Mouse (Mus musculus) lung, embryonic 14.5 days (tissue): ENCODE results near the gene Palm. TPM values are rescaled to one million over a fixed set of nuclear protein-coding genes. Genes with fewer than 3 reads are reported as not detected.

Source experiments
- ATAC-seq: fragments of 200-750 bp; cut with Nextera tagmentation; 2 replicates; pipeline ENCODE4 v1.8.0; 2017; ENCODE audit warnings: mild to moderate bottlenecking, moderate TSS enrichment, moderate library complexity; ENCODE audit not compliant: insufficient read depth
- DNase-seq: peaks from one replicate; pipeline ENCODE4 v3.0.0-alpha.2; 2015
- H3K27ac ChIP-seq: fragments of 300-500 bp; sonication (generic); 2 replicates; pipeline ENCODE4 v1.5.1; 2014; ENCODE audit warnings: low read depth, mild to moderate bottlenecking, moderate library complexity
- H3K27me3 ChIP-seq: fragments of 300-500 bp; sonication (generic); 2 replicates; pipeline ENCODE4 v1.6.1; 2014; ENCODE audit warnings: low read length, control low read depth; ENCODE audit not compliant: insufficient read depth
- H3K36me3 ChIP-seq: fragments of 300-500 bp; sonication (generic); 2 replicates; pipeline ENCODE4 v1.6.1; 2014; ENCODE audit warnings: control low read depth; ENCODE audit not compliant: insufficient read depth
- H3K4me1 ChIP-seq: fragments of 300-500 bp; sonication (generic); 2 replicates; pipeline ENCODE4 v1.6.1; 2014; ENCODE audit warnings: antibody characterized with exemption, control low read depth; ENCODE audit not compliant: insufficient read depth
- H3K4me2 ChIP-seq: fragments of 300-500 bp; sonication (generic); 2 replicates; pipeline ENCODE4 v1.6.1; 2014; ENCODE audit warnings: mild to moderate bottlenecking
- H3K4me3 ChIP-seq: fragments of 300-500 bp; sonication (generic); 2 replicates; pipeline ENCODE4 v1.5.1; 2014; ENCODE audit warnings: low read depth, low read length
- H3K9ac ChIP-seq: fragments of 300-500 bp; sonication (generic); 2 replicates; pipeline ENCODE4 v1.6.1; 2014
- H3K9me3 ChIP-seq: fragments of 300-500 bp; sonication (generic); 2 replicates; pipeline ENCODE4 v1.6.1; 2016; ENCODE audit warnings: low read depth, low read length, control low read depth
- CTCF ChIP-seq: IDR thresholded peaks from 2 replicates; pipeline ENCODE4 v1.5.1; 2016; ENCODE audit warnings: antibody characterized with exemption, low read depth
- WGBS: fragments of 180-500 bp; shearing (Covaris S2); extraction: QIAGEN DNeasy Blood & Tissue Kit; methylation state at CpG from one replicate; pipeline ENCODE4 v1.1.7; 2014; 5-methylcytosine and 5-hydroxymethylcytosine counted together
- polyA plus RNA-seq: library from polyadenylated mRNA; unstranded; fragments of >200 nt; fragmentation: Nextera tagmentation; extraction: Ambion mirVana; gene quantifications from 2 replicates; pipeline ENCODE4 v1.2.1, GENCODE M21; 2014

Palm gene
- polyA plus RNA-seq, 1 experiment from 2014 or later, result 72.4 TPM

GRCm38 (mm10) chr10:79815671-79816494 is 22.5 kb downstream of the Palm start:
- no peak overlapping the region for H3K27ac ChIP-seq
- WGBS, result 84% methylated on average over 12 of the region's 12 CpGs
- H3K27me3 ChIP-seq, result no peaks in the 10 kb centered on the region
- H3K9me3 ChIP-seq, result no peaks in the 10 kb centered on the region
- H3K4me3 ChIP-seq, result no peak overlapping the region
- no peak overlapping the region for H3K9ac ChIP-seq
- no peak overlapping the region for H3K4me2 ChIP-seq
- ATAC-seq (no peak), DNase-seq (no peak)
- peaks cover 61% of the 10 kb centered on the region for H3K36me3 ChIP-seq
- no peak for TF ChIP-seq CTCF
- no peaks in the 10 kb centered on the region for H3K4me1 ChIP-seq

- ATAC-seq, result no peak
- no peaks in the 10 kb centered on the region for H3K4me1 ChIP-seq
- H3K9ac ChIP-seq, result no peak overlapping the region
- H3K9me3 ChIP-seq, result no peaks in the 10 kb centered on the region
- TF ChIP-seq CTCF, result peak; percentile 53
- no peak overlapping the region for H3K4me3 ChIP-seq
- 72% methylated on average over 2 of the region's 2 CpGs for WGBS
- no peaks in the 10 kb centered on the region for H3K27me3 ChIP-seq
- H3K4me2 ChIP-seq, result no peak overlapping the region
- no peak for DNase-seq
- H3K27ac ChIP-seq, result no peak overlapping the region
- H3K36me3 ChIP-seq, result peaks cover 53% of the 10 kb centered on the region
Measured at GRCm38 (mm10) chr10:79817111-79817510, 23.7 kb downstream of the Palm start.

GRCm38 (mm10) chr10:79818225-79818624 is 24.9 kb downstream of the Palm start:
- Histone ChIP-seq H3K4me3 (no peak overlapping the region), H3K9me3 (no peaks in the 10 kb centered on the region), H3K9ac (no peak overlapping the region), H3K36me3 (peaks cover 49% of the 10 kb centered on the region), H3K27me3 (no peaks in the 10 kb centered on the region), H3K27ac (no peak overlapping the region), H3K4me2 (no peak overlapping the region), H3K4me1 (no peaks in the 10 kb centered on the region)
- no peak for TF ChIP-seq CTCF
- no peak for DNase-seq
- ATAC-seq, result no peak
- WGBS, result 65% methylated on average over 4 of the region's 4 CpGs

GRCm38 (mm10) chr10:79819606-79820005 is 26.2 kb downstream of the Palm start:
- WGBS, result 88% methylated on average over 17 of the region's 17 CpGs
- no peak for TF ChIP-seq CTCF
- Histone ChIP-seq H3K9ac (no peak overlapping the region), H3K9me3 (no peaks in the 10 kb centered on the region), H3K36me3 (peaks cover 49% of the 10 kb centered on the region), H3K27ac (no peak overlapping the region), H3K27me3 (no peaks in the 10 kb centered on the region), H3K4me3 (no peak overlapping the region), H3K4me1 (no peaks in the 10 kb centered on the region), H3K4me2 (no peak overlapping the region)
- no peak for DNase-seq
- ATAC-seq, result no peak

- no peaks in the 10 kb centered on the region for H3K9me3 ChIP-seq
- TF ChIP-seq CTCF, result no peak
- DNase-seq (no peak), ATAC-seq (no peak)
- H3K4me2 ChIP-seq, result no peak overlapping the region
- peaks cover 44% of the 10 kb centered on the region for H3K36me3 ChIP-seq
- H3K4me1 ChIP-seq, result no peaks in the 10 kb centered on the region
- H3K27ac ChIP-seq, result no peak overlapping the region
- no peak overlapping the region for H3K4me3 ChIP-seq
- no peak overlapping the region for H3K9ac ChIP-seq
- H3K27me3 ChIP-seq, result no peaks in the 10 kb centered on the region
- WGBS, result 74% methylated on average over 8 of the region's 8 CpGs
Measured at GRCm38 (mm10) chr10:79820277-79820676, 26.9 kb downstream of the Palm start.

GRCm38 (mm10) chr10:79820782-79821181 is 27.4 kb downstream of the Palm start, which contains the start of gene Misp:
TSS of gene Misp (plus strand) at chr10:79820989.
- no peak within 1 kb of the TSS for H3K4me3 ChIP-seq
- H3K27me3 ChIP-seq, result no peaks in the 10 kb centered on the region
- no peak for ATAC-seq
- no peak within 1 kb of the TSS for H3K27ac ChIP-seq
- H3K36me3 ChIP-seq, result peaks cover 39% of the 10 kb centered on the region
- no peak within 1 kb of the TSS for H3K9ac ChIP-seq
- peak; percentile 46 for TF ChIP-seq CTCF
- no peaks in the 10 kb centered on the region for H3K9me3 ChIP-seq
- 59% methylated on average over 11 of the region's 11 CpGs for WGBS
- no peaks in the 10 kb centered on the region for H3K4me1 ChIP-seq
- H3K4me2 ChIP-seq, result no peak within 1 kb of the TSS
- DNase-seq, result no peak

- Histone ChIP-seq H3K4me1 (no peaks in the 10 kb centered on the region), H3K9ac (no peak overlapping the region), H3K9me3 (no peaks in the 10 kb centered on the region), H3K4me3 (no peak overlapping the region), H3K27me3 (no peaks in the 10 kb centered on the region), H3K27ac (0 out of 2 replicates have a peak overlapping the region, but pooled peaks have one; percentile 36), H3K36me3 (peaks cover 33% of the 10 kb centered on the region), H3K4me2 (peak overlapping the region; percentile 47; the same call in 1 of the 2 replicates)
- TF ChIP-seq CTCF, result no peak
- 88% methylated on average over 12 of the region's 12 CpGs for WGBS
- no peak for ATAC-seq
- DNase-seq, result no peak
Measured at GRCm38 (mm10) chr10:79821731-79822130, 28.4 kb downstream of the Palm start.
